Mouse (Mus musculus): ENCODE data around the gene Ifrd1. TPM values are rescaled to one million over a fixed set of nuclear protein-coding genes. Genes with fewer than 3 reads are reported as not detected.

Ifrd1 gene
- 100 to 1,000 TPM; 223 to 250 TPM for total RNA-seq (2023)

GRCm38 (mm10) chr12:40248454-40249180 lies at the start of gene Ifrd1:
TSS of gene Ifrd1 (minus strand) at chr12:40248504.

GRCm38 (mm10) chr12:40199302-40199701 lies 49.0 kb downstream of the Ifrd1 start, which contains the start of gene Lsmem1:
TSS of gene Lsmem1 (minus strand) at chr12:40199490.

Other genes starting within 250 kb of the Ifrd1 start
- 10 to 100 TPM; 34.6 to 35.5 TPM for gene Arl4a, start 210.5 kb downstream of the Ifrd1 start, total RNA-seq (2023)
- gene Scin, start 114.3 kb downstream of the Ifrd1 start, total RNA-seq (2023) = 1 to 10 TPM; 1.9 to 2.0 TPM
- under 1 TPM; 0.47 to 0.59 TPM for gene Lsmem1, start 49.0 kb downstream of the Ifrd1 start, total RNA-seq (2023)
- 10 to 100 TPM; 26.8 to 30.3 TPM for gene Zfp277, start 197.4 kb upstream of the Ifrd1 start, total RNA-seq (2023)
- 1 to 10 TPM; 2.3 to 3.4 TPM for gene Dock4, start 197.4 kb upstream of the Ifrd1 start, total RNA-seq (2023)

Data from T-cell, adult 66 days (primary cell).